Mouse (Mus musculus) liver, embryonic 14.5 days (tissue): Measurements from ENCODE around the gene Dennd6b. TPM values are rescaled to one million over a fixed set of nuclear protein-coding genes. Genes with fewer than 3 reads are reported as not detected.

Source experiments
- ATAC-seq: fragments of 200-750 bp; cut with Nextera tagmentation; 2 replicates; pipeline ENCODE4 v1.8.0; 2017; ENCODE audit warnings: moderate number of reproducible peaks, mild to moderate bottlenecking, moderate library complexity; ENCODE audit not compliant: insufficient read depth
- DNase-seq, 3 experiments: peaks; one replicate each; pipeline ENCODE4 v3.0.0-alpha.2; 2012 to 2013; ENCODE audit warnings: low read depth in 3 of 3, low spot score in 3 of 3
- H3K27ac ChIP-seq: fragments of 300-500 bp; sonication (generic); 2 replicates; pipeline ENCODE4 v1.5.1; 2014; ENCODE audit warnings: moderate library complexity, mild to moderate bottlenecking, control low read depth, inconsistent platforms
- H3K27me3 ChIP-seq: fragments of 300-500 bp; sonication (generic); 2 replicates; pipeline ENCODE4 v1.6.1; 2014; ENCODE audit warnings: mild to moderate bottlenecking, low read length, moderate library complexity; ENCODE audit not compliant: control insufficient read depth, insufficient read depth
- H3K36me3 ChIP-seq: fragments of 300-500 bp; sonication (generic); replicated peaks from 2 replicates; pipeline ENCODE4 v1.6.1; 2014; ENCODE audit warnings: low read depth; ENCODE audit not compliant: control insufficient read depth, insufficient read depth
- H3K4me1 ChIP-seq, 2 experiments: fragments of 200-500 bp in 1 of 2; fragments of 300-500 bp in 1 of 2; sonication (generic) in 1 of 2; replicated peaks; 2 replicates each; pipeline ENCODE4 v1.6.1; 2012 to 2014; ENCODE audit warnings: antibody characterized with exemption in 1 of 2, inconsistent platforms in 1 of 2, low read length in 1 of 2; ENCODE audit not compliant: control insufficient read depth in 2 of 2, insufficient read depth in 2 of 2
- H3K4me2 ChIP-seq: fragments of 300-500 bp; sonication (generic); 2 replicates; pipeline ENCODE4 v1.6.1; 2014; ENCODE audit warnings: low read depth, mild to moderate bottlenecking, control low read depth, moderate library complexity
- H3K4me3 ChIP-seq, 2 experiments: fragments of 200-500 bp in 1 of 2; fragments of 300-500 bp in 1 of 2; sonication (generic) in 1 of 2; 2 replicates each; pipeline ENCODE4 v1.5.1; 2012 to 2014; ENCODE audit warnings: low read depth in 2 of 2, low read length in 2 of 2, mild to moderate bottlenecking in 2 of 2, control low read depth in 1 of 2, inconsistent platforms in 1 of 2, moderate library complexity in 1 of 2; ENCODE audit not compliant: insufficient read depth in 1 of 2
- H3K9ac ChIP-seq: fragments of 300-500 bp; sonication (generic); replicated peaks from 2 replicates; pipeline ENCODE4 v1.6.1; 2014; ENCODE audit warnings: mild to moderate bottlenecking, control low read depth, moderate library complexity
- H3K9me3 ChIP-seq: fragments of 300-500 bp; sonication (generic); 2 replicates; pipeline ENCODE4 v1.6.1; 2016; ENCODE audit warnings: low read length, mixed read lengths; ENCODE audit not compliant: control insufficient read depth
- CTCF ChIP-seq: IDR thresholded peaks from 2 replicates; pipeline ENCODE4 v1.5.1; 2016; ENCODE audit warnings: antibody characterized with exemption, low read depth, control low read depth
- EP300 ChIP-seq: IDR thresholded peaks from 2 replicates; pipeline ENCODE4 v1.6.1; 2016; ENCODE audit warnings: antibody characterized with exemption, low read depth
- WGBS: fragments of 180-500 bp; shearing (Covaris S2); extraction: QIAGEN DNeasy Blood & Tissue Kit; methylation state at CpG from one replicate; pipeline ENCODE4 v1.1.7; 2014; ENCODE audit not compliant: insufficient replicate concordance; 5-methylcytosine and 5-hydroxymethylcytosine counted together
- polyA plus RNA-seq, 2 experiments: library from polyadenylated mRNA; depleted of rRNA in 1 of 2; stranded (reverse) in 1 of 2; unstranded in 1 of 2; fragments of >200 nt; fragmentation: Nextera tagmentation in 1 of 2; extraction: Ambion mirVana in 1 of 2; gene quantifications; 2 replicates each; pipeline versions ENCODE4 v1.2.1 to v1.2.3; 2012 to 2014

Gene Dennd6b
- polyA plus RNA-seq (2012; rRNA removed) = 4.5 TPM in 2 replicates
- polyA plus RNA-seq (2014; fragmentation: Nextera tagmentation; extraction: Ambion mirVana) = 1.6 and 2.4 TPM in 2 replicates

- under 1% methylated on average over 38 of the region's 38 CpGs for WGBS
- TF ChIP-seq EP300 (no peak), CTCF (peak; percentile 95)
- H3K4me2 ChIP-seq = peak within 1 kb of the TSS; percentile 78
Measured at GRCm38 (mm10) chr15:89196313-89196706, at the start of gene Dennd6b. Gene Dennd6b (minus strand): TSS chr15:89196496.

GRCm38 (mm10) chr15:89241025-89241424, 44.7 kb upstream of the Dennd6b start:
- TF ChIP-seq CTCF = peak; percentile 27; the same call in 1 of the 2 replicates
- TF ChIP-seq EP300 = no peak
- no peak overlapping the region for H3K27ac ChIP-seq
- DNase-seq (peak in 1 of 3 experiments; percentile 6), ATAC-seq (no peak)
- H3K4me2 ChIP-seq = no peak overlapping the region
- peaks cover 8% of the 10 kb centered on the region for H3K36me3 ChIP-seq
- H3K27me3 ChIP-seq = no peaks in the 10 kb centered on the region
- no peak overlapping the region for H3K9ac ChIP-seq
- H3K4me3 ChIP-seq = no peak overlapping the region
- H3K4me1 ChIP-seq = peaks cover 0 to 11% of the 10 kb centered on the region in 2 experiments; a peak in 3 of 4 replicates
- no peaks in the 10 kb centered on the region for H3K9me3 ChIP-seq
- 61% methylated on average over 2 of the region's 2 CpGs for WGBS

More at GRCm38 (mm10) chr15:89196313-89196706, at the start of gene Dennd6b:
- no peaks in the 10 kb centered on the region for H3K36me3 ChIP-seq
- peak; percentile 98 for ATAC-seq
- H3K27me3 ChIP-seq = no peaks in the 10 kb centered on the region
- peak within 1 kb of the TSS; percentile 95 for H3K9ac ChIP-seq
- no peaks in the 10 kb centered on the region for H3K9me3 ChIP-seq
- peak; percentile 96 to 97 (median 96) for DNase-seq
- peak within 1 kb of the TSS; percentile 92 for H3K27ac ChIP-seq
- peak within 1 kb of the TSS; percentile 85 to 94 for H3K4me3 ChIP-seq
- peaks cover 14% of the 10 kb centered on the region in 2 experiments for H3K4me1 ChIP-seq

GRCm38 (mm10) chr15:89239751-89240392, 43.6 kb upstream of the Dennd6b start:
- Histone ChIP-seq H3K27ac (no peak overlapping the region), H3K4me2 (no peak overlapping the region)
- peak; percentile 43; the same call in 1 of the 2 replicates for ATAC-seq

GRCm38 (mm10) chr15:89234052-89234451, 37.8 kb upstream of the Dennd6b start:
- no peak for TF ChIP-seq CTCF
- TF ChIP-seq EP300 = no peak
- Histone ChIP-seq H3K4me2 (no peak overlapping the region), H3K36me3 (no peaks in the 10 kb centered on the region), H3K4me3 (no peak overlapping the region), H3K4me1 (peaks cover 0 to under 1% of the 10 kb centered on the region in 2 experiments; a peak in 2 of 4 replicates), H3K9me3 (no peaks in the 10 kb centered on the region), H3K27ac (no peak overlapping the region), H3K9ac (no peak overlapping the region), H3K27me3 (no peaks in the 10 kb centered on the region)
- DNase-seq = no peak
- ATAC-seq = no peak
- WGBS = 73% methylated on average over 4 of the region's 4 CpGs

More at GRCm38 (mm10) chr15:89239751-89240392, 43.6 kb upstream of the Dennd6b start:
- TF ChIP-seq CTCF (0 out of 2 replicates have a peak, but pooled peaks have one; percentile 13), EP300 (no peak)
- Histone ChIP-seq H3K4me1 (peaks cover 0 to 11% of the 10 kb centered on the region in 2 experiments; a peak in 3 of 4 replicates), H3K9ac (no peak overlapping the region), H3K27me3 (no peaks in the 10 kb centered on the region), H3K36me3 (peaks cover 8% of the 10 kb centered on the region), H3K4me3 (no peak overlapping the region), H3K9me3 (no peaks in the 10 kb centered on the region)
- WGBS = 9% methylated on average over 3 of the region's 3 CpGs
- DNase-seq = no peak

GRCm38 (mm10) chr15:89233586-89233985, 37.3 kb upstream of the Dennd6b start:
- no peak for DNase-seq
- ATAC-seq = no peak; the same call in 1 of the 2 replicates

More at GRCm38 (mm10) chr15:89233586-89233985, 37.3 kb upstream of the Dennd6b start:
- no peak for TF ChIP-seq EP300
- TF ChIP-seq CTCF = peak; percentile 28
- H3K27ac ChIP-seq = no peak overlapping the region
- H3K9me3 ChIP-seq = no peaks in the 10 kb centered on the region
- H3K4me2 ChIP-seq = no peak overlapping the region
- no peak overlapping the region for H3K4me3 ChIP-seq
- H3K27me3 ChIP-seq = no peaks in the 10 kb centered on the region
- no peak overlapping the region for H3K9ac ChIP-seq
- no peaks in the 10 kb centered on the region for H3K4me1 ChIP-seq
- 39% methylated on average over 2 of the region's 2 CpGs for WGBS
- no peaks in the 10 kb centered on the region for H3K36me3 ChIP-seq
